Mouse (Mus musculus) bone marrow, adult 2 months (tissue): ENCODE measurements at regions not wholly inside any gene's neighbourhood (a gene's known extent, or its start where the extent isn't known, plus 50 kb on each side); places are given as distances from the start of the nearest gene placed in this dataset.

Experiments
- H3K27ac ChIP-seq: fragments of 200-500 bp; 2 replicates; pipeline ENCODE4 v1.5.1; 2012; ENCODE audit warnings: low read depth, mild to moderate bottlenecking, control low read depth, inconsistent platforms, low read length; ENCODE audit not compliant: control insufficient read depth, poor library complexity, insufficient read depth
- H3K4me1 ChIP-seq: fragments of 200-500 bp; 2 replicates; pipeline ENCODE4 v1.6.1; 2011; ENCODE audit warnings: low read length; ENCODE audit not compliant: control insufficient read depth, insufficient read depth
- H3K4me3 ChIP-seq: fragments of 200-500 bp; replicated peaks from 2 replicates; pipeline ENCODE3; 2011; ENCODE audit warnings: mild to moderate bottlenecking, low read depth, low read length, control low read depth; ENCODE audit not compliant: control insufficient read depth
- CTCF ChIP-seq: fragments of 200-500 bp; IDR thresholded peaks from 2 replicates; pipeline ENCODE4 v1.5.1; 2011; ENCODE audit warnings: low read length, control low read depth; ENCODE audit not compliant: control insufficient read depth, insufficient read depth
- POLR2A ChIP-seq: fragments of 200-500 bp; IDR thresholded peaks from 2 replicates; pipeline ENCODE4 v1.6.1; 2011; ENCODE audit warnings: low read depth, mild to moderate bottlenecking, control low read depth, low read length, borderline replicate concordance; ENCODE audit not compliant: control insufficient read depth
- WGBS: fragments of 180-500 bp; shearing (Covaris S2); methylation state at CpG from one replicate; pipeline ENCODE4 v1.1.7; 2018; 5-methylcytosine and 5-hydroxymethylcytosine counted together

DNA sequence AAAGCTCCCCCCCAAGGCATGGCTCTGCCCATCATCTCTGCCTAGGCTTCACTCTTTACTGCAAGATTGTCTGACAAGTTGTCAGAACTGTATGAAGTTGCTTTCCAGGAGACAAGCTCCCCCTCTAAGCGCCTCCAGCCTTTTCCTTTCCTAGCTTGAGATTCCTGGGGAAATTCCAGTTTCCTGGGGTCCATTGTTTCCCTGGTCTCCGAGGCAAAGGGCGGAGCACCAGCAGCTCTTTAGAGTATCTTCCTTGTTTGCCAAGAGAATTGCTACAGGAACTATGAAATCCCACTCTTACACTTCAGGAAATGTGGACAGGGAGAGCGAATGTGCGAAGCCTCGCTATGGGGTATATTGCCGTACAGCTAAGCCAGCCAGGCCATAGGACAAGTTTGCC, 108.2 kb upstream of the Tnfaip3 start:
- Histone ChIP-seq H3K27ac (no peak overlapping the region), H3K4me3 (no peak overlapping the region), H3K4me1 (no peaks in the 10 kb centered on the region)
- WGBS = 83% methylated on average over 7 of the region's 7 CpGs
- TF ChIP-seq POLR2A (no peak), CTCF (no peak)

DNA sequence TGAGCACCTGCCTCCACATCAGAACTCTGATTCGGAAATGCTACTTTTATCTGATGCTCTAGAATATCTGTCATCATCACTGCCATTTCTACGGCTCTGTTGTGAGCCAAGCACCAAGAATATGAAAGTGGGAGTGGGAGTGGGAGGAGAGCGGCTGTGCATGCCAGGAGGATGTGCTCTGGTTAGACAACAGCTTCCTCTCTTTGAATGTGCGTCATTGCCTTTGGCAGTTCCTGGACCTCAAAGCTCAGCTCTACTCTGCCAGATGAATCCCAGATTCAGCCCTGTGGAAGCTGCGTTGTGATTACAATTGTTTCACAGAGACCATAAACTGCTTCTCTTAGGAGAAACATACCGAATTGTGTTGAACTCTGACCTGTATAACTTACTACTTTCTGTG, 106.8 kb upstream of the Tnfaip3 start:
- TF ChIP-seq CTCF (no peak), POLR2A (no peak)
- Histone ChIP-seq H3K4me1 (no peaks in the 10 kb centered on the region; the same call in 1 of the 2 replicates), H3K4me3 (no peak overlapping the region), H3K27ac (no peak overlapping the region)
- 41% methylated on average over 6 of the region's 6 CpGs for WGBS

DNA sequence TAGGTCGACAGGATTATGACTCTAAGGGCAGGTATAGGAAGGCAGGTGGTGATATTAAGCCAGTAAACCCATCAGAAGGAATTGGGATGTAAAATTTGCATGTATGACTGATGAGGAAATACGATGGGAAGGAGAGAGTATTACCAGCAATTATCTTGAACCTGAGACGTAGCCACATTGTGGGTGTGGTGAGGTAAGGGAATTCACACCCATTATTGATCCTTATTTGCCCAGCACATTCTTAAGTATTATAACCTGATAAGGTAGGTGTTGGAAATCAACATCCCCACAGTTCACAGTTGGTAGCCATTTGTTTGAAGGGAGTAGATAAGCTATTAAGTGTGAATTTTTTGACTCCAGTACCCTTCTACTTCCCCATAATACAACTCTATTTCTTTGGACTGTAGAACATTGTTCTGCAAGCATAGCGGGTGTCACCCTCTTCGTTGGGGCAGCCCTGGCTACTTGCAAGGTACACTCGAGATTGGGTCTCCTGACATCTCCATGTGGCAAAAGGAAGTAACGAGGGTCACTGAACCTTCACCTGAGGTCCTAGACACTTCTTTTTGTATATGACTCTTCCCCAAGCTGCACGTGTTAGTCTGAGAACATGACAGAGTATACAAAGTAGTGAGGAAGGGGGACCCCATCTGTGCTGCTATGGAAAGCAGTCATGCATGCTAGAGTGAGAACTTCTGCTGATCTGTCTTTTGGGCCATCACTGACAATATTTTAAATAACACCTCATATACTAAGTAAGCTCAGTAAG, 104.0 kb upstream of the Tnfaip3 start:
- WGBS = 71% methylated on average over 8 of the region's 8 CpGs
- no peaks in the 10 kb centered on the region; the same call in 1 of the 2 replicates for H3K4me1 ChIP-seq
- TF ChIP-seq POLR2A (no peak), CTCF (no peak)
- no peak overlapping the region for H3K4me3 ChIP-seq
- no peak overlapping the region for H3K27ac ChIP-seq

DNA sequence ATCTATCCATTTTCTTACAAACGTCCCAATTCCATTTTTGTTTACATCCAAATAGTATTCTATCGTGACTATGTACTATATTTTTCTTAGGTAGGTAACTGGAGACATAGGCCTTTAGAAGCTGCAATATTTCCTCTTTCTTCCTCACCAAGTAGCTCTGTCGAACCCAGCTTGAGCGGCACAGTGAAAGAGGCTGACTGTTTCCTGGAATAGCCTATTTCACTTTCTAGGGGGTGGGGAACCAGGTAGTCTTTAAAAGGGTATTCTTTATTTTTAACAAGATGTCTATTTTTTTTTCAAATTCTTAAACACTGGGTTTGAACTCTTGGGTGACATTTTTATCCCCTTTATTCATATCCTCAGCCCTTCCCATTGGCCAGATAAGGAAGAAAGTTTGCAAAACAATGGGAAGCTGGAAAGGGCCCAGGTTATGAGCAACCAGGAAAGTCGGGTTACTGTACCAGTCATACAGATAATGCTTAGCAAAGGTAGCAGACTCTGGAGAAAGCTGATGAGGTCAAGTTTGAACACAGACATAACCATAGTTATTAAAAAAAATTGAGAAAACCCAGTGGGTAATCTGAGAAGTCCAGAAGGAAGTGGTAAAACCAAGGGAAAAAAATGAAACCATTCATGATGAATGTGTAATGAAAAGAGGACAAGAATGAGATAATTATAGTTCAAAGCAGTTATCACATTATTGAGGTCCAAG, 103.3 kb upstream of the Tnfaip3 start:
- H3K4me1 ChIP-seq = no peaks in the 10 kb centered on the region; the same call in 1 of the 2 replicates
- 23% methylated on average over 5 of the region's 5 CpGs for WGBS

GRCm38 (mm10) chr10:19117071-19117605, 101.7 kb upstream of the Tnfaip3 start:
- no peak overlapping the region for H3K4me3 ChIP-seq
- no peaks in the 10 kb centered on the region; the same call in 1 of the 2 replicates for H3K4me1 ChIP-seq
- WGBS = 61% methylated on average over 9 of the region's 9 CpGs
- H3K27ac ChIP-seq = no peak overlapping the region
- TF ChIP-seq CTCF (no peak), POLR2A (no peak)

More for the DNA sequence above, 103.3 kb upstream of the Tnfaip3 start:
- TF ChIP-seq CTCF = no peak
- TF ChIP-seq POLR2A = no peak
- no peak overlapping the region for H3K27ac ChIP-seq
- no peak overlapping the region for H3K4me3 ChIP-seq

- Histone ChIP-seq H3K4me3 (no peak overlapping the region), H3K27ac (no peak overlapping the region), H3K4me1 (no peaks in the 10 kb centered on the region; the same call in 1 of the 2 replicates)
- TF ChIP-seq POLR2A (no peak), CTCF (no peak)
- 48% methylated on average over 2 of the region's 2 CpGs for WGBS
These were observed 97.0 kb upstream of the Tnfaip3 start for GRCm38 (mm10) chr10:19112459-19112858.

GRCm38 (mm10) chr10:19105231-19105681, 89.8 kb upstream of the Tnfaip3 start:
- H3K4me1 ChIP-seq = no peaks in the 10 kb centered on the region
- no peak overlapping the region for H3K27ac ChIP-seq
- no peak overlapping the region for H3K4me3 ChIP-seq
- 47% methylated on average over 6 of the region's 6 CpGs for WGBS
- TF ChIP-seq CTCF (no peak), POLR2A (no peak)

- H3K27ac ChIP-seq = no peak overlapping the region
- TF ChIP-seq POLR2A (no peak), CTCF (no peak)
- 29% methylated on average over 5 of the region's 5 CpGs for WGBS
- H3K4me1 ChIP-seq = no peaks in the 10 kb centered on the region
- H3K4me3 ChIP-seq = no peak overlapping the region
These were observed 89.3 kb upstream of the Tnfaip3 start for GRCm38 (mm10) chr10:19104671-19105203.
